Mouse (Mus musculus): Measurements from ENCODE around the gene S100a14.

S100a14 gene

GRCm38 (mm10) chr3:90555954-90556353, 29.3 kb downstream of the S100a14 start:
- no peak overlapping the region for H3K4me3 ChIP-seq (replicated peaks; ENCODE audit: low read length)
- TF ChIP-seq POU5F1 (IDR thresholded peaks at IDR 0.05; ENCODE audit: borderline replicate concordance, low read length) (no peak), NANOG (IDR thresholded peaks at IDR 0.05; ENCODE audit: borderline replicate concordance, low read length) (no peak), CTCF (conservative IDR thresholded peaks at IDR 0.05; ENCODE audit: low read length) (no peak)
- no peaks in the 10 kb centered on the region for H3K36me3 ChIP-seq (ENCODE audit: insufficient read depth, low read length)
- H3K27me3 ChIP-seq (ENCODE audit: insufficient read depth, low read length), result no peaks in the 10 kb centered on the region
- H3K9me3 ChIP-seq (ENCODE audit: low read length), result no peaks in the 10 kb centered on the region
- H3K4me1 ChIP-seq (replicated peaks; ENCODE audit: low read depth, low read length), result peaks cover 8% of the 10 kb centered on the region

- 0 out of 2 replicates have a peak, but pooled peaks cover 3% of the 10 kb centered on the region for H3K27me3 ChIP-seq (ENCODE audit: insufficient read depth, low read length)
- H3K9me3 ChIP-seq (ENCODE audit: low read length), result no peaks in the 10 kb centered on the region
- H3K4me3 ChIP-seq (replicated peaks; ENCODE audit: low read length), result no peak within 1 kb of the TSS
- H3K36me3 ChIP-seq (ENCODE audit: insufficient read depth, low read length), result no peaks in the 10 kb centered on the region
- TF ChIP-seq POU5F1 (IDR thresholded peaks at IDR 0.05; ENCODE audit: borderline replicate concordance, low read length), result no peak
- peaks cover 8% of the 10 kb centered on the region for H3K4me1 ChIP-seq (replicated peaks; ENCODE audit: low read depth, low read length)
Observed at GRCm38 (mm10) chr3:90560008-90560628, 33.5 kb downstream of the S100a14 start, which contains the start of gene S100a3. Gene S100a3 (plus strand): TSS chr3:90560578.

- no peaks in the 10 kb centered on the region for H3K9me3 ChIP-seq (ENCODE audit: low read length)
- H3K36me3 ChIP-seq (ENCODE audit: insufficient read depth, low read length), result no peaks in the 10 kb centered on the region
- TF ChIP-seq POU5F1 (IDR thresholded peaks at IDR 0.05; ENCODE audit: borderline replicate concordance, low read length) (no peak), NANOG (IDR thresholded peaks at IDR 0.05; ENCODE audit: borderline replicate concordance, low read length) (no peak), CTCF (conservative IDR thresholded peaks at IDR 0.05; ENCODE audit: low read length) (no peak)
- H3K27me3 ChIP-seq (ENCODE audit: insufficient read depth, low read length), result 0 out of 2 replicates have a peak, but pooled peaks cover 1% of the 10 kb centered on the region
- H3K4me3 ChIP-seq (replicated peaks; ENCODE audit: low read length), result no peak overlapping the region
- no peaks in the 10 kb centered on the region for H3K4me1 ChIP-seq (replicated peaks; ENCODE audit: low read depth, low read length)
Observed at GRCm38 (mm10) chr3:90574691-90575090, 48.0 kb downstream of the S100a14 start.

- Histone ChIP-seq H3K27me3 (ENCODE audit: insufficient read depth, low read length) (0 out of 2 replicates have a peak, but pooled peaks cover 1% of the 10 kb centered on the region), H3K4me3 (replicated peaks; ENCODE audit: low read length) (no peak overlapping the region), H3K36me3 (ENCODE audit: insufficient read depth, low read length) (no peaks in the 10 kb centered on the region), H3K9me3 (ENCODE audit: low read length) (no peaks in the 10 kb centered on the region), H3K4me1 (replicated peaks; ENCODE audit: low read depth, low read length) (no peaks in the 10 kb centered on the region)
- TF ChIP-seq CTCF (conservative IDR thresholded peaks at IDR 0.05; ENCODE audit: low read length) (no peak), NANOG (IDR thresholded peaks at IDR 0.05; ENCODE audit: borderline replicate concordance, low read length) (no peak), POU5F1 (IDR thresholded peaks at IDR 0.05; ENCODE audit: borderline replicate concordance, low read length) (no peak)
Observed at GRCm38 (mm10) chr3:90575320-90575719, 48.7 kb downstream of the S100a14 start.

- no peak overlapping the region for H3K4me3 ChIP-seq (replicated peaks; ENCODE audit: low read length)
- no peak for TF ChIP-seq CTCF (conservative IDR thresholded peaks at IDR 0.05; ENCODE audit: low read length)
- H3K9me3 ChIP-seq (ENCODE audit: low read length), result no peaks in the 10 kb centered on the region
- H3K4me1 ChIP-seq (replicated peaks; ENCODE audit: low read depth, low read length), result no peaks in the 10 kb centered on the region
- no peaks in the 10 kb centered on the region for H3K36me3 ChIP-seq (ENCODE audit: insufficient read depth, low read length)
- H3K27me3 ChIP-seq (ENCODE audit: insufficient read depth, low read length), result 0 out of 2 replicates have a peak, but pooled peaks cover 1% of the 10 kb centered on the region
Observed at GRCm38 (mm10) chr3:90576351-90577001, 49.8 kb downstream of the S100a14 start.
